Mouse (Mus musculus) CH12.LX (cell line): Measurements from ENCODE around the gene Ccdc170.

Experiments used
- CHD1 ChIP-seq: IDR thresholded peaks from 2 replicates; pipeline ENCODE4 v1.6.1; 2012; ENCODE audit warnings: low read depth, low read length, improper control_type of control experiment, inconsistent platforms
- UBTF ChIP-seq: IDR thresholded peaks from 2 replicates; pipeline ENCODE4 v1.6.1; 2012; ENCODE audit warnings: low read depth, mild to moderate bottlenecking, inconsistent platforms, low read length, improper control_type of control experiment, moderate library complexity

DNA sequence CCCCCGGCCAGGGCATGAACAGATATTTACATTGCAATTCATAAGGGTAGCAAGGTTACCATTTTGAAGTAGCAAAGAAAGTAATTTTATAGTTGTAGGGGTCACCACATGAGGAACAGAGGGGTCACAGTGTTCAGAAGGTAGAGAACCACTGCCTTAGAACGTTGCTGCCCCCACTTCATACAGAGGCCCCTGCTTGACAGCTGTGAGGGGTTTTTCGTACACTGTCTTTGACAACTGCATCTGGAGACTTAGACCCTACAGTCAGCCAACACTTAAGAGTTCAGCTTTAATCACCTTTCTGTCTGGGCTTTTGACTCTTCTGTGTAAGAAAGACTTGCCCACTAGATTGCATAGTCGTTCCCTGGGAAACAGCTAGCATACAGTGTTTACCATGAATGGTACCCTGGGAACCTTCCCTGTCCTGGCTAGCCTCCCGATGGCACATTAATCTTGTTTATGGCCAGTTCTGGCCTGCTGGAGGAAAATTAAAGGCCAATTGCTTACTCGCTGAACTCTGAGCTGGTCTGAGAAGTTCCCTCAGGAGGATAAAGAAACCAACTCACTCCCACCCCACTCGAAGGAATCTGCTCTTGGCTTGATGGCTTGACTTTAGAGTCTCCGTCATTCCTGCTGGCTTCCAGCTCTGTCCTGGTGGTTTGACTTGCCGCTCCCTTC, 71.3 kb downstream of the Ccdc170 start:
- TF ChIP-seq UBTF (no peak), CHD1 (no peak)
